Mouse (Mus musculus): Measurements from ENCODE around the gene Eml4. TPM values are rescaled to one million over a fixed set of nuclear protein-coding genes. Genes with fewer than 3 reads are reported as not detected.

Eml4 gene
- polyA plus RNA-seq, 1 experiment from 2014 or later: 31.7 TPM

DNA sequence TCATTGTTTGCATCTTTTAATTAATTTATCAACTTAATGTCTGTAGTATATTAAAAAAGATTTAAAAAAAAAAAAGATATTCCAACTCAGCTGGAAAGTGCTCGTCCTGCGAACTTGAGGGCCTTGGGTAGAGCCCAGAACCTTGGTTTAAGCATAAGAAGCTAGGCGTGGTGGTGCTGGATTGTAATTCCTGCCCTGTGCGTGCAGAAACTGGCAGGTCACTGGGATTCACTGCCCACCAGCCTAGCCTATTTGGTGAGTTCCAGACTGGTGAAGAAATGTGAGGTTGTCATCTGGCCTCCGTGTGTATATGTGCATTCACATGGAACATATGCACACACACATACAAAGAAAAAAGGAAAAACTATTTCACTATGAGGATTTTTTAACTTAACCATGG lies 115.2 kb downstream of the Eml4 start:
- no peak for ATAC-seq
- WGBS: 89% methylated on average over 5 of the region's 5 CpGs

GRCm38 (mm10) chr17:83466697-83467251 lies 116.0 kb downstream of the Eml4 start:
- Histone ChIP-seq H3K9ac (replicated peaks; ENCODE audit: low read depth, low read length) (no peak overlapping the region), H3K4me2 (ENCODE audit: low read length) (no peak overlapping the region), H3K9me3 (ENCODE audit: control insufficient read depth, low read length) (no peaks in the 10 kb centered on the region), H3K4me3 (replicated peaks; ENCODE audit: low read length) (no peak overlapping the region), H3K27me3 (replicated peaks; ENCODE audit: control insufficient read depth, insufficient read depth, low read length) (no peaks in the 10 kb centered on the region), H3K27ac (ENCODE audit: low read length) (no peak overlapping the region), H3K36me3 (ENCODE audit: control insufficient read depth, insufficient read depth) (peaks cover 13% of the 10 kb centered on the region; the same call in 1 of the 2 replicates), H3K4me1 (replicated peaks; ENCODE audit: control insufficient read depth, insufficient read depth, low read length) (no peaks in the 10 kb centered on the region)
- WGBS: 84% methylated on average over 6 of the region's 6 CpGs
- ATAC-seq: no peak

More for the DNA sequence above, 115.2 kb downstream of the Eml4 start:
- H3K27ac ChIP-seq (ENCODE audit: low read length): no peak overlapping the region
- H3K9me3 ChIP-seq (ENCODE audit: control insufficient read depth, low read length): no peaks in the 10 kb centered on the region
- no peaks in the 10 kb centered on the region for H3K4me1 ChIP-seq (replicated peaks; ENCODE audit: control insufficient read depth, insufficient read depth, low read length)
- no peak overlapping the region for H3K4me3 ChIP-seq (replicated peaks; ENCODE audit: low read length)
- H3K27me3 ChIP-seq (replicated peaks; ENCODE audit: control insufficient read depth, insufficient read depth, low read length): no peaks in the 10 kb centered on the region
- H3K4me2 ChIP-seq (ENCODE audit: low read length): no peak overlapping the region
- H3K36me3 ChIP-seq (ENCODE audit: control insufficient read depth, insufficient read depth): peaks cover 16% of the 10 kb centered on the region; the same call in 1 of the 2 replicates
- H3K9ac ChIP-seq (replicated peaks; ENCODE audit: low read depth, low read length): no peak overlapping the region

GRCm38 (mm10) chr17:83469586-83469985 lies 118.9 kb downstream of the Eml4 start:
- no peaks in the 10 kb centered on the region for H3K9me3 ChIP-seq (ENCODE audit: control insufficient read depth, low read length)
- WGBS: 93% methylated on average over 2 of the region's 2 CpGs
- no peaks in the 10 kb centered on the region for H3K27me3 ChIP-seq (replicated peaks; ENCODE audit: control insufficient read depth, insufficient read depth, low read length)
- ATAC-seq: no peak
- H3K9ac ChIP-seq (replicated peaks; ENCODE audit: low read depth, low read length): no peak overlapping the region
- H3K27ac ChIP-seq (ENCODE audit: low read length): no peak overlapping the region
- H3K4me2 ChIP-seq (ENCODE audit: low read length): no peak overlapping the region
- no peaks in the 10 kb centered on the region for H3K4me1 ChIP-seq (replicated peaks; ENCODE audit: control insufficient read depth, insufficient read depth, low read length)
- peaks cover 14% of the 10 kb centered on the region for H3K36me3 ChIP-seq (ENCODE audit: control insufficient read depth, insufficient read depth)
- no peak overlapping the region for H3K4me3 ChIP-seq (replicated peaks; ENCODE audit: low read length)

DNA sequence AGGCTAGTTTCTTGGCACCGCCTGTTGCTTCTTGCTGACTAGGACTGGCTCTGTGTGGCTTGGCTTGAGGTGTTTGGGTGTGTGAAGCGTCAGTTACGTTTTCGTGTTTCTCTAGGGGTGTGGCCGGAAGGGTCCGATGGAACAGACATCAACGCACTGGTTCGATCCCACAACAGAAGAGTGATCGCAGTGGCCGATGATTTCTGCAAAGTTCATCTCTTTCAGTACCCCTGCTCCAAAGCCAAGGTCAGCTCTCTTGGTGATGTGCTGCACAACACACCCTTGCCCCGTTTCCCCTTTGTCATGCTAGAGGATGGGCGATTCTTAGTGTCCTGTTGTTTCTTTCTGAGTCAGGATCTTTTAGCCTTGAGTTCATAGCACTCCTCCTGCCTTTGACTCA lies 126.4 kb downstream of the Eml4 start:
- no peak overlapping the region for H3K27ac ChIP-seq (ENCODE audit: low read length)
- 97% methylated on average over 12 of the region's 12 CpGs for WGBS

DNA sequence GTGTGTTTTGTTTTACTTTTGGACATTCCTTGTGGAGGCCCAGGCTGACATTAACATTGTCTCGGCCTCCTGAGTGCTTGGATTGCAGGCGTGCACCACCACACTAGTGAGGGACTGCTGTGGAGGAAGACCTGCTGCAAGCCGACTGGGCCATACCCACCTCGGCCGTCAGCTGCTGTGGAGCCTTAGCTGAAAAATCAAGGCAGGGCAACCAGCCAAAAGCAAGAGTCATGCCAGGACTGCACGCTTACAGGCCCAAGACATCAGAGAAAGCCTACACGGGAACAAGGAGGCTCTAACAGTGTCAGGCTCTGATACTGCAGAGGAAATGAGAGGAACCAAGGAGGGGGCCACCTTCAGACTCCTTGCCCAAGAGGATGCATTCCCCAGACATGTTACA lies 130.8 kb downstream of the Eml4 start:
- Histone ChIP-seq H3K36me3 (ENCODE audit: control insufficient read depth, insufficient read depth) (peaks cover 21% of the 10 kb centered on the region), H3K27me3 (replicated peaks; ENCODE audit: control insufficient read depth, insufficient read depth, low read length) (no peaks in the 10 kb centered on the region), H3K4me3 (replicated peaks; ENCODE audit: low read length) (no peak overlapping the region), H3K4me2 (ENCODE audit: low read length) (no peak overlapping the region), H3K9me3 (ENCODE audit: control insufficient read depth, low read length) (no peaks in the 10 kb centered on the region), H3K9ac (replicated peaks; ENCODE audit: low read depth, low read length) (no peak overlapping the region), H3K4me1 (replicated peaks; ENCODE audit: control insufficient read depth, insufficient read depth, low read length) (no peaks in the 10 kb centered on the region), H3K27ac (ENCODE audit: low read length) (no peak overlapping the region)
- ATAC-seq: peak; percentile 47; the same call in 1 of the 2 replicates
- WGBS: 70% methylated on average over 7 of the region's 7 CpGs

More for the DNA sequence above, 126.4 kb downstream of the Eml4 start:
- no peaks in the 10 kb centered on the region for H3K27me3 ChIP-seq (replicated peaks; ENCODE audit: control insufficient read depth, insufficient read depth, low read length)
- no peak overlapping the region for H3K4me3 ChIP-seq (replicated peaks; ENCODE audit: low read length)
- H3K4me2 ChIP-seq (ENCODE audit: low read length): no peak overlapping the region
- H3K9me3 ChIP-seq (ENCODE audit: control insufficient read depth, low read length): no peaks in the 10 kb centered on the region
- H3K4me1 ChIP-seq (replicated peaks; ENCODE audit: control insufficient read depth, insufficient read depth, low read length): no peaks in the 10 kb centered on the region
- H3K36me3 ChIP-seq (ENCODE audit: control insufficient read depth, insufficient read depth): peaks cover 29% of the 10 kb centered on the region
- ATAC-seq: no peak
- no peak overlapping the region for H3K9ac ChIP-seq (replicated peaks; ENCODE audit: low read depth, low read length)

DNA sequence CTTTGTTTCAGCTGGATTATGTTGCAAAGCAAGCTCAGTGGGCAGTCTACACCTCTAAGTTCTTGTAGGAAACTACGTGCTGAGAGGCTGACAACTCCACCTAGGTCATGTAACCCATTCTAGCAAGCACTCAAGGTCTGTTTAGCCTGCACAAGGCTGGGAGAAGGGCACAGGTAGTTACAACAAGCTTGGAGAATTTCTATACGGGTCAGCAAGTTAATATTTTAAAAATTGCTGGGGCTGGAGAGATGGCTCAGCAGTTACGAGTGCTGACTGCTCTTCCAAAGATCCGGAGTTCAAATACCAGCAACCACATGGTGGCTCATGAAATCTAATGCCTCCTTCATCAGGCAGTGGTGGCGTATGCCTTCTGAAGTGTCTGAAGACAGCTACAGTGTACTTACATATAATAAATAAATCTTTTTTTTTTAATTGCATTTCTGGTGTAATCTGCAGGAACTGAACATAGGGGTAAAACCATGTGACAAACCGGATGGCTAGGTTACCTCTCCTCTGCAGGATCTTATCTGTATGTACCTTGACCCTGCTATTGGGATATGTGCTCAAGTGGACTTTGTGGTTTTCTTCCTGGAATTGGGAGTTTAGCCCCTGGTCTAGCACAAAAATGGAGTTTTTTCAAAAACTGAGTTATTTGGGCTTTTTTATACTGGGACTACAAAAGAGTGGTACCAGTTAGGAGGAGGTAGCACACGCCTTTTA lies 132.2 kb downstream of the Eml4 start:
- WGBS: 90% methylated on average over 7 of the region's 7 CpGs
- no peaks in the 10 kb centered on the region for H3K9me3 ChIP-seq (ENCODE audit: control insufficient read depth, low read length)
- no peaks in the 10 kb centered on the region for H3K27me3 ChIP-seq (replicated peaks; ENCODE audit: control insufficient read depth, insufficient read depth, low read length)

GRCm38 (mm10) chr17:83483784-83484183 lies 133.1 kb downstream of the Eml4 start:
- 82% methylated on average over 2 of the region's 2 CpGs for WGBS
- ATAC-seq: no peak
- H3K9ac ChIP-seq (replicated peaks; ENCODE audit: low read depth, low read length): no peak overlapping the region
- H3K4me1 ChIP-seq (replicated peaks; ENCODE audit: control insufficient read depth, insufficient read depth, low read length): no peaks in the 10 kb centered on the region
- no peaks in the 10 kb centered on the region for H3K9me3 ChIP-seq (ENCODE audit: control insufficient read depth, low read length)
- no peak overlapping the region for H3K27ac ChIP-seq (ENCODE audit: low read length)
- H3K4me3 ChIP-seq (replicated peaks; ENCODE audit: low read length): no peak overlapping the region
- no peaks in the 10 kb centered on the region for H3K27me3 ChIP-seq (replicated peaks; ENCODE audit: control insufficient read depth, insufficient read depth, low read length)
- H3K4me2 ChIP-seq (ENCODE audit: low read length): no peak overlapping the region
- peaks cover 12% of the 10 kb centered on the region for H3K36me3 ChIP-seq (ENCODE audit: control insufficient read depth, insufficient read depth)

More for the DNA sequence above, 132.2 kb downstream of the Eml4 start:
- Histone ChIP-seq H3K4me2 (ENCODE audit: low read length) (no peak overlapping the region), H3K27ac (ENCODE audit: low read length) (no peak overlapping the region), H3K9ac (replicated peaks; ENCODE audit: low read depth, low read length) (no peak overlapping the region), H3K36me3 (ENCODE audit: control insufficient read depth, insufficient read depth) (peaks cover 18% of the 10 kb centered on the region), H3K4me3 (replicated peaks; ENCODE audit: low read length) (no peak overlapping the region), H3K4me1 (replicated peaks; ENCODE audit: control insufficient read depth, insufficient read depth, low read length) (no peaks in the 10 kb centered on the region)
- ATAC-seq: no peak

DNA sequence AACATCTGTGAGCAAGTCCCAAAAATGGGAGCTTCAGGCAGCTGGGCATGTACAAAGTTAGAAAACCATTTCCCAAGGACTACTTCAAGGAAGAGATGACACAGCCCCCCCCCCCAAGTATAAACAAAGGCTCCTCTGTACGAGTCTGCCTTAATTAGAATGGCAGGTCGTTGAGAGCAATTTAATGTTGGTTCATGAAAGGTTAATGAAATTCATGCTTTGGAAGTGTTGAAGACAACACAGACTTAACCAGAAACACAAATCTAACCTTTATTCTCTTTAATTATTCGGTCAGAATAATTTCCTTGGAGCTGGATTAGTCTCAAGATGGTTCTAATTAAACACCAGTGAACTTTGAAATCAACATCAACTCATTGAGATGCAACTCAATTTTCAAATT lies 137.0 kb downstream of the Eml4 start:
- 18% methylated on average over 3 of the region's 3 CpGs for WGBS
- Histone ChIP-seq H3K4me3 (replicated peaks; ENCODE audit: low read length) (no peak overlapping the region), H3K27ac (ENCODE audit: low read length) (no peak overlapping the region), H3K36me3 (ENCODE audit: control insufficient read depth, insufficient read depth) (no peaks in the 10 kb centered on the region), H3K4me1 (replicated peaks; ENCODE audit: control insufficient read depth, insufficient read depth, low read length) (no peaks in the 10 kb centered on the region), H3K4me2 (ENCODE audit: low read length) (no peak overlapping the region), H3K9ac (replicated peaks; ENCODE audit: low read depth, low read length) (no peak overlapping the region), H3K27me3 (replicated peaks; ENCODE audit: control insufficient read depth, insufficient read depth, low read length) (no peaks in the 10 kb centered on the region), H3K9me3 (ENCODE audit: control insufficient read depth, low read length) (peaks cover 3% of the 10 kb centered on the region; the same call in 1 of the 2 replicates)
- ATAC-seq: no peak

- ATAC-seq: no peak
- Histone ChIP-seq H3K27ac (ENCODE audit: low read length) (no peak overlapping the region), H3K4me2 (ENCODE audit: low read length) (no peak overlapping the region), H3K27me3 (replicated peaks; ENCODE audit: control insufficient read depth, insufficient read depth, low read length) (no peaks in the 10 kb centered on the region), H3K9ac (replicated peaks; ENCODE audit: low read depth, low read length) (no peak overlapping the region), H3K4me3 (replicated peaks; ENCODE audit: low read length) (no peak overlapping the region), H3K4me1 (replicated peaks; ENCODE audit: control insufficient read depth, insufficient read depth, low read length) (no peaks in the 10 kb centered on the region), H3K36me3 (ENCODE audit: control insufficient read depth, insufficient read depth) (peaks cover 20% of the 10 kb centered on the region), H3K9me3 (ENCODE audit: control insufficient read depth, low read length) (peaks cover 7% of the 10 kb centered on the region; the same call in 1 of the 2 replicates)
- WGBS: 97% methylated on average over 5 of the region's 5 CpGs
Observed at GRCm38 (mm10) chr17:83498889-83499288, 148.2 kb downstream of the Eml4 start.
